Comparison of ENCODE assay signal across 9 mouse cellular contexts in the genomic region with DNA sequence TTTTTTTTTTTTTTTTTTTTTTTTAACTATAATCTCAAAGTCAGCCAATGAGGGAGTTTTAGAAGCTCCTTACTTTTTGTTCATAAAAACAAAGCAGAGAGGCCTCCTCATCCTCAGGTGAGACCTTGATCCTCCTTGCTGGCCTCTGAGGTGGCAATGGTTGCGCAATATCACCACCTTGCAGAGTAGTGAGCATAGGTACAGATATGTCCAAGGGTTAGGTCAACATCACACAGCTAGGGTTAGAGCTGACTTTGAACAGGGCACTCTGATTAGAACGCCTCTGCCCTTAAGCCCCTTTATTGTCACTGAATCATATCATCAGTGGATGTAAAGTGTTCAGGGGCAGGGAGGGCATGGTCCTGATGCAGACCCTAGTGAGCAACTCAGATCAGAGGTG.
DNase-seq lines count a peak whose midpoint lies in the region; ATAC-seq lines count a peak whose summit lies in the region.
"Had no signal": no experiment of that assay in that cellular context is flagged by ENCODE, and none has a peak within 500 bp of the region (broad histone marks: within the 10 kb centered on the region; RNA-seq: fewer than 3 reads in every experiment).

No protein-coding gene starts in this region.

- H3K4me1 ChIP-seq in hindbrain, embryonic 15.5 days (replicated peaks) = peaks cover 18% of the 10 kb centered on the region; the same call in 1 of the 2 replicates
- H3K4me1 ChIP-seq in hindbrain, embryonic 10.5 days (replicated peaks) = peaks cover 7% of the 10 kb centered on the region
- 0 out of 2 replicates have a peak, but pooled peaks cover 3% of the 10 kb centered on the region for H3K4me1 ChIP-seq in liver, embryonic 13.5 days (replicated peaks)
- no peaks in the 10 kb centered on the region for H3K4me1 ChIP-seq in liver, embryonic 11.5 days (replicated peaks; ENCODE audit: control insufficient read depth, insufficient read depth, low read length)
- peaks cover 5% of the 10 kb centered on the region; the same call in 1 of the 2 replicates for H3K4me1 ChIP-seq in intestine, embryonic 16.5 days (ENCODE audit: control insufficient read depth, insufficient read depth, low read length)

- 0 out of 2 replicates have a peak overlapping the region, but pooled peaks have one; percentile 25 for H3K27ac ChIP-seq in hindbrain, embryonic 15.5 days (replicated peaks)
- no peak overlapping the region for H3K27ac ChIP-seq in hindbrain, embryonic 10.5 days
- H3K27ac ChIP-seq in liver, embryonic 13.5 days = no peak overlapping the region
- H3K27ac ChIP-seq in liver, embryonic 11.5 days (ENCODE audit: low read depth, low read length) = no peak overlapping the region
- no peak overlapping the region for H3K27ac ChIP-seq in intestine, embryonic 16.5 days (ENCODE audit: low read length)
- H3K27ac ChIP-seq: embryonic facial prominence, embryonic 13.5 days; heart, embryonic 10.5 days had no signal

- ATAC-seq in hindbrain, embryonic 15.5 days (ENCODE audit: low FRiP score, low read depth) = no peak
- ATAC-seq in liver, embryonic 13.5 days (ENCODE audit: low read depth) = peak; percentile 41; the same call in 1 of the 2 replicates
- ATAC-seq in liver, embryonic 11.5 days (replicated peaks; ENCODE audit: low FRiP score) = no peak
- peak; percentile 90 for ATAC-seq in intestine, embryonic 16.5 days

- no peak overlapping the region for H3K4me3 ChIP-seq in hindbrain, embryonic 15.5 days
- H3K4me3 ChIP-seq in hindbrain, embryonic 10.5 days = no peak overlapping the region
- H3K4me3 ChIP-seq in liver, embryonic 13.5 days (replicated peaks) = no peak overlapping the region
- no peak overlapping the region for H3K4me3 ChIP-seq in liver, embryonic 11.5 days (ENCODE audit: low read depth, low read length)
- no peak overlapping the region for H3K4me3 ChIP-seq in intestine, embryonic 16.5 days (ENCODE audit: low read length)
- H3K4me3 ChIP-seq: embryonic facial prominence, embryonic 13.5 days; heart, embryonic 10.5 days had no signal

- 0 out of 2 replicates have a peak, but pooled peaks cover 3% of the 10 kb centered on the region for H3K27me3 ChIP-seq in hindbrain, embryonic 15.5 days
- H3K27me3 ChIP-seq in hindbrain, embryonic 10.5 days (ENCODE audit: insufficient read depth, poor library complexity, severe bottlenecking) = no peaks in the 10 kb centered on the region
- no peaks in the 10 kb centered on the region for H3K27me3 ChIP-seq in liver, embryonic 13.5 days
- no peaks in the 10 kb centered on the region for H3K27me3 ChIP-seq in liver, embryonic 11.5 days (replicated peaks; ENCODE audit: control insufficient read depth, insufficient read depth, low read length)
- no peaks in the 10 kb centered on the region for H3K27me3 ChIP-seq in intestine, embryonic 16.5 days (replicated peaks; ENCODE audit: control insufficient read depth, insufficient read depth, low read length)
- H3K27me3 ChIP-seq: embryonic facial prominence, embryonic 13.5 days had no signal

- 85% methylated on average over 2 of the region's 2 CpGs for WGBS in hindbrain, embryonic 15.5 days
- WGBS in hindbrain, embryonic 10.5 days = 90% methylated on average over 2 of the region's 2 CpGs
- WGBS in liver, embryonic 13.5 days (ENCODE audit: insufficient replicate concordance) = 57% methylated on average over 2 of the region's 2 CpGs
- 76% methylated on average over 2 of the region's 2 CpGs for WGBS in liver, embryonic 11.5 days
- WGBS in intestine, embryonic 16.5 days = 70% methylated on average over 2 of the region's 2 CpGs

- no peaks in the 10 kb centered on the region for H3K36me3 ChIP-seq in hindbrain, embryonic 15.5 days
- H3K36me3 ChIP-seq in hindbrain, embryonic 10.5 days = no peaks in the 10 kb centered on the region
- no peaks in the 10 kb centered on the region for H3K36me3 ChIP-seq in liver, embryonic 13.5 days
- no peaks in the 10 kb centered on the region for H3K36me3 ChIP-seq in liver, embryonic 11.5 days (ENCODE audit: control insufficient read depth, insufficient read depth, low read length)
- no peaks in the 10 kb centered on the region for H3K36me3 ChIP-seq in intestine, embryonic 16.5 days (ENCODE audit: control insufficient read depth, insufficient read depth, low read length)
- H3K36me3 ChIP-seq: embryonic facial prominence, embryonic 13.5 days; heart, embryonic 10.5 days had no signal

- no peak overlapping the region for H3K9ac ChIP-seq in hindbrain, embryonic 15.5 days
- H3K9ac ChIP-seq in liver, embryonic 13.5 days = no peak overlapping the region
- H3K9ac ChIP-seq in liver, embryonic 11.5 days (ENCODE audit: low read depth, low read length) = no peak overlapping the region
- H3K9ac ChIP-seq in intestine, embryonic 16.5 days (ENCODE audit: low read depth, low read length) = no peak overlapping the region
- H3K9ac ChIP-seq: embryonic facial prominence, embryonic 13.5 days had no signal

- 0 out of 2 replicates have a peak overlapping the region, but pooled peaks have one; percentile 28 for H3K4me2 ChIP-seq in hindbrain, embryonic 15.5 days
- H3K4me2 ChIP-seq in liver, embryonic 13.5 days = no peak overlapping the region
- no peak overlapping the region for H3K4me2 ChIP-seq in liver, embryonic 11.5 days
- H3K4me2 ChIP-seq in intestine, embryonic 16.5 days (ENCODE audit: low read depth, low read length) = no peak overlapping the region

- DNase-seq in hindbrain, embryonic 10.5 days (ENCODE audit: low spot score) = no peak
- no peak for DNase-seq in liver, embryonic 13.5 days
- no peak for DNase-seq in liver, embryonic 11.5 days (ENCODE audit: low spot score)
- peak; percentile 45 for DNase-seq in yolk sac, embryonic 10.5 days (ENCODE audit: low spot score)
- DNase-seq in ovary, postnatal 14 days (ENCODE audit: low spot score) = no peak

- no peaks in the 10 kb centered on the region for H3K9me3 ChIP-seq in hindbrain, embryonic 15.5 days
- H3K9me3 ChIP-seq in hindbrain, embryonic 10.5 days = no peaks in the 10 kb centered on the region
- H3K9me3 ChIP-seq in liver, embryonic 13.5 days (replicated peaks) = no peaks in the 10 kb centered on the region
- H3K9me3 ChIP-seq in liver, embryonic 11.5 days (ENCODE audit: control insufficient read depth, low read length) = no peaks in the 10 kb centered on the region
- no peaks in the 10 kb centered on the region for H3K9me3 ChIP-seq in intestine, embryonic 16.5 days (ENCODE audit: control insufficient read depth, low read length)
- H3K9me3 ChIP-seq: embryonic facial prominence, embryonic 13.5 days; heart, embryonic 10.5 days had no signal

Comparison
In these comparisons a context has a peak if more than half of its experiments do, and no peak if none do; other contexts are left out.
1. ATAC-seq: peak in liver, embryonic 13.5 days (single experiment) and intestine, embryonic 16.5 days (single experiment); none in hindbrain, embryonic 15.5 days (single experiment) and liver, embryonic 11.5 days (single experiment).